Mouse (Mus musculus) myocyte (in vitro differentiated cells): Measurements from ENCODE around the gene Dnajb6.

Experiments used
- CEBPB ChIP-seq: IDR thresholded peaks from 2 replicates; pipeline ENCODE4 v1.6.1; 2011; ENCODE audit warnings: mild to moderate bottlenecking, moderate library complexity; ENCODE audit not compliant: poor library complexity, insufficient read depth, severe bottlenecking
- POLR2A ChIP-seq: IDR thresholded peaks from one replicate; pipeline ENCODE4 v1.6.1; 2011; ENCODE audit warnings: low read depth, mild to moderate bottlenecking, control low read depth, moderate library complexity; ENCODE audit not compliant: insufficient read length
- TCF12 ChIP-seq: IDR thresholded peaks from one replicate; pipeline ENCODE4 v1.6.1; 2011; ENCODE audit warnings: mild to moderate bottlenecking, control low read depth; ENCODE audit not compliant: poor library complexity, insufficient read depth, severe bottlenecking

- TF ChIP-seq CEBPB = no peak
- TF ChIP-seq POLR2A = no peak
- TF ChIP-seq TCF12 = no peak
Observed at GRCm38 (mm10) chr5:29842444-29843166, 107.1 kb downstream of the Dnajb6 start.
